Mouse (Mus musculus): ENCODE results near the gene Olfr1453.
"Not testable (repeated sequence)": the region's sequence is repeated elsewhere in the genome, so short reads cannot be mapped to it uniquely, and the experiment has no call there.

Gene Olfr1453

DNA sequence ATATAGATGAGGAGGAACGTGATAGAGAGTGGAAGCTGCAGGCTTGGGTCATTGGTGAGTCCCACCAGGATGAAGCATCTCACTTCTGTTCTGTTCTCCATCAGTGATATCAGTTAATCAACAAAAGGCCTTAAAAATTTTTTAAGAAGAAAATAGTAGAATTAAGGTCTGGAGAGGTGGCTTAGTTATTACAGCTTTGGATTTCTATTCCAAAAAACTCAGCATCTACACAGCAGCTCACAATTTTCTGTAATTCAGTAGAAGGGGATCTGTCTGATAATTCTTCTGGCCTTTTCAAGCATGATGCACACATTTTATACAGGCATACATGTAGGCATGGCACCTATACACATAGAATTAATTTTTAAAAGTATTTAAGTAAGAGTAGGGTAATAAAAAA lies at the start of gene Olfr1453:
Gene Olfr1453, minus strand, starts transcription at position 101 of the 400 bp plus-strand sequence.
- no peak for DNase-seq (ENCODE audit: low spot score in 2 of 2)

- no peak for DNase-seq (ENCODE audit: low spot score in 2 of 2)
These were observed 32.2 kb upstream of the Olfr1453 start, which contains the start of gene Olfr1454 for GRCm38 (mm10) chr19:13060310-13060709. Gene Olfr1454, plus strand, starts transcription at chr19:13060610.

- no peak for DNase-seq (ENCODE audit: low spot score in 2 of 2)
These were observed 33.4 kb downstream of the Olfr1453 start, which contains the start of gene Olfr1451 for GRCm38 (mm10) chr19:12994714-12995113. Gene Olfr1451, plus strand, starts transcription at chr19:12995014.

- DNase-seq (ENCODE audit: low spot score in 2 of 2): not testable (repeated sequence)
These were observed 35.8 kb downstream of the Olfr1453 start for GRCm38 (mm10) chr19:12992316-12992715.
